Mouse (Mus musculus): ENCODE measurements around the gene Cryz.

GRCm38 (mm10) chr3:154616106-154616505, 19.6 kb downstream of the Cryz start:
- TF ChIP-seq CTCF (IDR thresholded peaks at IDR 0.05; ENCODE audit: low read depth, low read length): no peak
- TF ChIP-seq GATA1 (IDR thresholded peaks at IDR 0.05; ENCODE audit: borderline replicate concordance, low read length): no peak
- no peak for TF ChIP-seq POLR2AphosphoS5 (IDR thresholded peaks at IDR 0.05; ENCODE audit: insufficient replicate concordance, low read depth, low read length)
- TF ChIP-seq TAL1 (conservative IDR thresholded peaks at IDR 0.05; ENCODE audit: low read depth, low read length): no peak

Data from G1E (cell line).